Mouse (Mus musculus): ENCODE measurements around the gene Ift122.

DNA sequence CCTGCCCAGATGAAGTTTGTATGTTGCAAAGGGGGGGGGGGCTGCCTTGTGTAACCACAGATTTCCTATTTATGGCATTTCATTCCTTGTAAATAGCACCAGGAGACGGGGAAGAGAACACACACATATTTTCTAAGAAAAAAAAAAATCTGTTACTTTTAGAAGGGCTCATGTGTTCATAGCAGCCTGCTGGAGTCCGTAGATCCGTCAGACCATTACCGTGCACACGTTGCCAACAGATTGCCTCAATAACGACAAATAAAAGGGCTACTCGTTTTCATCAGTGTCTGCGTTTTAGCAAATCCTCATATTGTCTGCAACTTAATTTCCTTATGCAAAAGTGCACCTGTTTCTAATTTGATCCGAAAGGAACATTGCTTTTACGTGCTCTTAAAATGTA is 73.1 kb downstream of the Ift122 start:
- TF ChIP-seq GATA1 (IDR thresholded peaks at IDR 0.05; ENCODE audit: low read length) (no peak), TAL1 (IDR thresholded peaks at IDR 0.05; ENCODE audit: low read length) (no peak)

Data from erythroblast, embryonic 14.5 days (primary cell).